Mouse (Mus musculus) left cerebral cortex, adult 8-10 months (tissue): ENCODE data around the gene Cntn2. TPM values are rescaled to one million over a fixed set of nuclear protein-coding genes. Genes with fewer than 3 reads are reported as not detected.

Experiments used
- total RNA-seq, 4 experiments: library from RNA; stranded (reverse); gene quantifications; 2 replicates each; pipeline ENCODE4 v1.2.4; 2022

The Cntn2 gene
- total RNA-seq, 4 experiments from 2014 or later: 96.9 to 104 (median 101) TPM

Other genes starting within 250 kb of the Cntn2 start
- gene Klhdc8a, start 244.6 kb downstream of the Cntn2 start, total RNA-seq: 10 to 100 TPM; 12.3 to 15.1 (median 13.6) TPM
- 1 to 10 TPM in 3 of 4 experiments, under 1 TPM in 1; 0.81 to 1.7 (median 1.3) TPM for gene Nuak2, start 227.1 kb downstream of the Cntn2 start, total RNA-seq
- gene Tmcc2, start 152.0 kb downstream of the Cntn2 start, total RNA-seq: 100 to 1,000 TPM; 182 to 205 (median 192) TPM
- 10 to 100 TPM; 40.9 to 51.7 (median 42.4) TPM for gene Dstyk, start 125.7 kb downstream of the Cntn2 start, total RNA-seq
- gene Rbbp5, start 65.9 kb downstream of the Cntn2 start, total RNA-seq: 10 to 100 TPM; 52.3 to 63.4 (median 58.7) TPM
- gene Tmem81, start 37.0 kb downstream of the Cntn2 start, total RNA-seq: 1 to 10 TPM; 3.9 to 6.0 (median 5.7) TPM
- gene Nfasc, start 198.5 kb upstream of the Cntn2 start, total RNA-seq: 100 to 1,000 TPM; 143 to 162 (median 145) TPM